Mouse (Mus musculus): ENCODE data around the gene Gm20388. TPM values are rescaled to one million over a fixed set of nuclear protein-coding genes. Genes with fewer than 3 reads are reported as not detected.

Gene Gm20388
- polyA plus RNA-seq, 1 experiment from 2014 or later = not detected

- ATAC-seq (ENCODE audit: low read depth) = no peak
Measured at GRCm38 (mm10) chr8:122761109-122761508, 2850.5 kb downstream of the Gm20388 start.

DNA sequence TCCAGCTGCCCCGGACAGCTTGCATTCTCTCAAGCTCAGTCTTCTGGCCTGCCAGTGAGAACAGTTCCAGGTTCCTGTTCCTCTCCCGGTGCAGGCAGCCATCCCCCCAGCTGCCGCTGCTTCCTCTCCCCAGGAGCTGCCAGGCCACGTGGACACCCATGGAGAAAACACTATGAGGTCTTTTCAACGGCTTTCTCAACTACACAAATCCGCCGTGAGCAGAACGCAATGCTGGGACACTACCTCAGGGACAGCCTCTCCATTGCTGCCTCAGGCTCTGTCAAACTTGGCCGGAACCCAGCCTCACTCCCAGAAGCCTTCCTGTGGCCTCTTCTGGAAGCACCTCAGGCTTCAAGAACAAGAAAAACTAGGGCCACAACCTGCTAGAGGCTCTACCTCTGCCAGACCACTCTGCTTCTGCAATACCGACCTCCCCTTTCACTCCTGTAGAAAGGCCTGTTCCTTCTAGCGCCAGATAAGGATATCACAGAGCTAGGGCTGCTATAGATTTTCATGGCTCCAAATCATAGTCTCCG, 2852.2 kb downstream of the Gm20388 start:
- ATAC-seq (ENCODE audit: low read depth) = no peak
- H3K4me3 ChIP-seq (ENCODE audit: low read length) = no peak overlapping the region
- H3K27me3 ChIP-seq (ENCODE audit: control insufficient read depth, insufficient read depth, low read depth, low read length) = no peaks in the 10 kb centered on the region
- peaks cover 2% of the 10 kb centered on the region; the same call in 1 of the 2 replicates for H3K4me1 ChIP-seq (replicated peaks; ENCODE audit: control insufficient read depth, insufficient read depth, low read length)
- H3K4me2 ChIP-seq (ENCODE audit: low read depth, low read length) = no peak overlapping the region
- H3K9me3 ChIP-seq (ENCODE audit: control insufficient read depth, low read length) = no peaks in the 10 kb centered on the region
- 47% methylated on average over 12 of the region's 12 CpGs for WGBS
- no peaks in the 10 kb centered on the region for H3K36me3 ChIP-seq (ENCODE audit: control insufficient read depth, insufficient read depth, low read length)
- no peak overlapping the region for H3K27ac ChIP-seq (ENCODE audit: low read length)
- no peak overlapping the region for H3K9ac ChIP-seq (ENCODE audit: low read length)

More at GRCm38 (mm10) chr8:122761109-122761508, 2850.5 kb downstream of the Gm20388 start:
- Histone ChIP-seq H3K27me3 (ENCODE audit: control insufficient read depth, insufficient read depth, low read depth, low read length) (no peaks in the 10 kb centered on the region), H3K4me3 (ENCODE audit: low read length) (no peak overlapping the region), H3K4me1 (replicated peaks; ENCODE audit: control insufficient read depth, insufficient read depth, low read length) (peaks cover 2% of the 10 kb centered on the region; the same call in 1 of the 2 replicates), H3K27ac (ENCODE audit: low read length) (no peak overlapping the region), H3K4me2 (ENCODE audit: low read depth, low read length) (no peak overlapping the region), H3K9ac (ENCODE audit: low read length) (no peak overlapping the region), H3K36me3 (ENCODE audit: control insufficient read depth, insufficient read depth, low read length) (no peaks in the 10 kb centered on the region), H3K9me3 (ENCODE audit: control insufficient read depth, low read length) (no peaks in the 10 kb centered on the region)
- WGBS = 54% methylated on average over 6 of the region's 6 CpGs

DNA sequence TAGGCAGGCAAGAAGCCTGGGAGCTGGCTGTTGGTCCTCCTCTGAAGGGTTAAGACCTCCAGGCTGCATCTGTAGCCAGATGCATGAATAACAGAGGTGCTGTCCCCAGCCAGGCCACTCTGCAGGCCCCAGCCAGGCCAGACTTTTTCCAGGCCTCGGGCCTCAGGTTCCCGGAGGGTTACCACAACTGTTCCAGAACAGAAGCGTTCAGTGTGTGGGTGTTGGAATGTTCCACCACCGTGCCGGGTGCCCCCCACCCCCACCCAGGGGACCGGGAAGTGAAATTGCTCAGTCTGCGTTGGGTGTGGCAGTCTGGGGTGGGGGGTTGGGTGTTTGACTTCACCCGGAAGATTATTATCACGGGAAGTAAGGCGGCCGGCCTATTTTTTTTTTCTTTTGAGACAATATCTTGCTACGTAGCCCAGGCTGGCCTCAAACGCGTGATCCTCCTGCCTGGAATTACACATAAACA, 2852.7 kb downstream of the Gm20388 start:
- Histone ChIP-seq H3K9me3 (ENCODE audit: control insufficient read depth, low read length) (no peaks in the 10 kb centered on the region), H3K4me1 (replicated peaks; ENCODE audit: control insufficient read depth, insufficient read depth, low read length) (peaks cover 2% of the 10 kb centered on the region; the same call in 1 of the 2 replicates), H3K4me2 (ENCODE audit: low read depth, low read length) (no peak overlapping the region), H3K4me3 (ENCODE audit: low read length) (no peak overlapping the region), H3K36me3 (ENCODE audit: control insufficient read depth, insufficient read depth, low read length) (no peaks in the 10 kb centered on the region), H3K27me3 (ENCODE audit: control insufficient read depth, insufficient read depth, low read depth, low read length) (no peaks in the 10 kb centered on the region), H3K27ac (ENCODE audit: low read length) (no peak overlapping the region), H3K9ac (ENCODE audit: low read length) (no peak overlapping the region)
- no peak for ATAC-seq (ENCODE audit: low read depth)
- 74% methylated on average over 14 of the region's 14 CpGs for WGBS

DNA sequence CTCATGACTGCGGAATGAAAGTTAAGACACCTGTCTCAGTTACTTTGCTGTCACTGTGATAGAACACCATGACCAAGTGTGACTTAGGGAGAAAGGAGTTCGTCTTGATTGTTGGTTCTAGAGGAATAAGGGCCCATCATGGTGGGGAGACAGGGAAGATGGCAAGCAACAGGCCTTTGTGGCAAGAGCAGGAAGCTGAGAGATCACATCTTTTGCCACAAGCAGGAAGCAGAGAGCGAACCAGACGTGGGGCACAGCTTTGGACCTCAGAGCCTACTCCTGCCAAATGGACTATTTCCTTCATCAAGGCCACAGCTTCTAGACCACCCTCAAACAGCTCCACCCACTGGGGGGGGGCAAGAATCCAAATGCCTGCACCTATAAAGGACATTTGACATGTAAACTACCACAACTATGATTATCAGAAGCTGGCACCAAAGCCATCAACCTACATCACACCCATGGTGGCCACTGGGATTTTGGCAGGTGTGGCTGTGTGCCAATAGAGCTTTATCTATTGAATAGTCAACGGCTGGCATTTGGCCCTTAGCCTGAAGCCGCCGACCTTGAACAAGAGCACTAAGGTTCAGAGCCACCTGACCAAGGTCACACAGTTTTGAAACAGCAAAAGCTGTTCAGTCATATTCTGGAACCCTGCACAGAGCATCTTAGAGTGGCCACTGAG, 2854.3 kb downstream of the Gm20388 start:
- Histone ChIP-seq H3K4me1 (replicated peaks; ENCODE audit: control insufficient read depth, insufficient read depth, low read length) (no peaks in the 10 kb centered on the region; the same call in 1 of the 2 replicates), H3K27ac (ENCODE audit: low read length) (no peak overlapping the region), H3K27me3 (ENCODE audit: control insufficient read depth, insufficient read depth, low read depth, low read length) (no peaks in the 10 kb centered on the region), H3K36me3 (ENCODE audit: control insufficient read depth, insufficient read depth, low read length) (no peaks in the 10 kb centered on the region), H3K4me3 (ENCODE audit: low read length) (no peak overlapping the region), H3K4me2 (ENCODE audit: low read depth, low read length) (no peak overlapping the region), H3K9ac (ENCODE audit: low read length) (no peak overlapping the region), H3K9me3 (ENCODE audit: control insufficient read depth, low read length) (no peaks in the 10 kb centered on the region)
- WGBS = 76% methylated on average over 7 of the region's 7 CpGs
- ATAC-seq (ENCODE audit: low read depth) = no peak

GRCm38 (mm10) chr8:122766189-122766588, 2855.5 kb downstream of the Gm20388 start:
- no peak for ATAC-seq (ENCODE audit: low read depth)
- no peaks in the 10 kb centered on the region for H3K9me3 ChIP-seq (ENCODE audit: control insufficient read depth, low read length)
- H3K4me1 ChIP-seq (replicated peaks; ENCODE audit: control insufficient read depth, insufficient read depth, low read length) = no peaks in the 10 kb centered on the region
- no peak overlapping the region for H3K9ac ChIP-seq (ENCODE audit: low read length)
- no peaks in the 10 kb centered on the region for H3K27me3 ChIP-seq (ENCODE audit: control insufficient read depth, insufficient read depth, low read depth, low read length)
- H3K4me2 ChIP-seq (ENCODE audit: low read depth, low read length) = no peak overlapping the region
- H3K27ac ChIP-seq (ENCODE audit: low read length) = no peak overlapping the region
- H3K4me3 ChIP-seq (ENCODE audit: low read length) = no peak overlapping the region
- WGBS = 23% methylated on average over 5 of the region's 5 CpGs
- no peaks in the 10 kb centered on the region for H3K36me3 ChIP-seq (ENCODE audit: control insufficient read depth, insufficient read depth, low read length)

- no peak for ATAC-seq (ENCODE audit: low read depth)
- no peaks in the 10 kb centered on the region for H3K4me1 ChIP-seq (replicated peaks; ENCODE audit: control insufficient read depth, insufficient read depth, low read length)
- no peak overlapping the region for H3K9ac ChIP-seq (ENCODE audit: low read length)
- no peak overlapping the region for H3K4me3 ChIP-seq (ENCODE audit: low read length)
- H3K27ac ChIP-seq (ENCODE audit: low read length) = no peak overlapping the region
- 64% methylated on average over 8 of the region's 8 CpGs for WGBS
- H3K9me3 ChIP-seq (ENCODE audit: control insufficient read depth, low read length) = no peaks in the 10 kb centered on the region
- H3K4me2 ChIP-seq (ENCODE audit: low read depth, low read length) = no peak overlapping the region
- H3K36me3 ChIP-seq (ENCODE audit: control insufficient read depth, insufficient read depth, low read length) = no peaks in the 10 kb centered on the region
- H3K27me3 ChIP-seq (ENCODE audit: control insufficient read depth, insufficient read depth, low read depth, low read length) = no peaks in the 10 kb centered on the region
Measured at GRCm38 (mm10) chr8:122766647-122767200, 2856.1 kb downstream of the Gm20388 start.

DNA sequence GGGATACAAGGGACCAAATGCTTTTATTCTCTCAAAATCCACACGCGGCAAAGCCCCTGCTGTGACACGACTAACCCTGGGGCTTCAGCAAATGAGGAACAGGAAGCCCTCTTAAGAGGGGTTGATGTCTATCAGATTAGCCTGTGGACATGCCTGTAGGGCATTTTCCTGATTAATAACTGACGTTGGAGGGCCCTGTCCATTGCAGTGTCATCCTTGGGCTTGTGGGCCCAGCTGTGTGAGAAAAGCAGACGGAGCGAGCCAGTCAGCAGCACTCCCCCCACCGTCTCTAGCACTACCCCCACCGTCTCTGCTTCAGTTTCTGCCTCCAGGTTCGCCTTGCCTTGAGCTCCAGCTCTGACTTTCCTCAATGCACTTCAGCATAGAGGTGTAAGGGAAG, 2856.6 kb downstream of the Gm20388 start:
- Histone ChIP-seq H3K9ac (ENCODE audit: low read length) (no peak overlapping the region), H3K9me3 (ENCODE audit: control insufficient read depth, low read length) (no peaks in the 10 kb centered on the region), H3K4me3 (ENCODE audit: low read length) (no peak overlapping the region), H3K27me3 (ENCODE audit: control insufficient read depth, insufficient read depth, low read depth, low read length) (no peaks in the 10 kb centered on the region), H3K27ac (ENCODE audit: low read length) (no peak overlapping the region), H3K4me1 (replicated peaks; ENCODE audit: control insufficient read depth, insufficient read depth, low read length) (no peaks in the 10 kb centered on the region), H3K4me2 (ENCODE audit: low read depth, low read length) (no peak overlapping the region), H3K36me3 (ENCODE audit: control insufficient read depth, insufficient read depth, low read length) (no peaks in the 10 kb centered on the region)
- WGBS = 45% methylated on average over 9 of the region's 9 CpGs
- ATAC-seq (ENCODE audit: low read depth) = no peak

- Histone ChIP-seq H3K4me1 (replicated peaks; ENCODE audit: control insufficient read depth, insufficient read depth, low read length) (no peaks in the 10 kb centered on the region), H3K4me3 (ENCODE audit: low read length) (no peak overlapping the region), H3K9ac (ENCODE audit: low read length) (no peak overlapping the region), H3K4me2 (ENCODE audit: low read depth, low read length) (no peak overlapping the region), H3K27me3 (ENCODE audit: control insufficient read depth, insufficient read depth, low read depth, low read length) (no peaks in the 10 kb centered on the region), H3K9me3 (ENCODE audit: control insufficient read depth, low read length) (no peaks in the 10 kb centered on the region), H3K36me3 (ENCODE audit: control insufficient read depth, insufficient read depth, low read length) (no peaks in the 10 kb centered on the region), H3K27ac (ENCODE audit: low read length) (no peak overlapping the region)
- no peak for ATAC-seq (ENCODE audit: low read depth)
- WGBS = 45% methylated on average over 24 of the region's 24 CpGs
Measured at GRCm38 (mm10) chr8:122769251-122770058, 2858.8 kb downstream of the Gm20388 start.
